Mouse (Mus musculus): ENCODE results near the gene Hamp2.

Hamp2 gene

GRCm38 (mm10) chr7:30888786-30889185, 35.7 kb downstream of the Hamp2 start:
- no peak for DNase-seq

- DNase-seq = peak in 1 of 2 experiments; percentile 32
Observed at GRCm38 (mm10) chr7:30887568-30888188, 36.8 kb downstream of the Hamp2 start.

- no peak for DNase-seq
Observed at GRCm38 (mm10) chr7:30886852-30887251, 37.6 kb downstream of the Hamp2 start.

- DNase-seq = no peak
Observed at GRCm38 (mm10) chr7:30884047-30884446, 40.4 kb downstream of the Hamp2 start.

GRCm38 (mm10) chr7:30881367-30881766, 43.1 kb downstream of the Hamp2 start:
- DNase-seq = no peak

GRCm38 (mm10) chr7:30880176-30880575, 44.3 kb downstream of the Hamp2 start, which contains the start of gene Cd22:
Cd22 (minus strand) TSS chr7:30880342.
- DNase-seq = no peak

GRCm38 (mm10) chr7:30878950-30879349, 45.5 kb downstream of the Hamp2 start:
- no peak for DNase-seq

- peak; percentile 59 to 73 for DNase-seq
Observed at GRCm38 (mm10) chr7:30873083-30873482, 51.4 kb downstream of the Hamp2 start.
